Mouse (Mus musculus) myocyte (in vitro differentiated cells): ENCODE data around the gene 1700020D05Rik.

Experiments used
- E2F4 ChIP-seq: IDR thresholded peaks from one replicate; pipeline ENCODE4 v1.6.1; 2011; ENCODE audit warnings: mild to moderate bottlenecking, control low read depth, moderate library complexity; ENCODE audit not compliant: insufficient read depth
- MAX ChIP-seq: IDR thresholded peaks from one replicate; pipeline ENCODE4 v1.6.1; 2011; ENCODE audit warnings: low read depth, mild to moderate bottlenecking, control low read depth
- MYOD1 ChIP-seq, 3 experiments: IDR thresholded peaks; one replicate each; pipeline ENCODE4 v1.6.1; 2011; ENCODE audit warnings: control low read depth in 2 of 3, low read depth in 2 of 3, mild to moderate bottlenecking in 2 of 3, moderate library complexity in 1 of 3; ENCODE audit not compliant: insufficient read length in 2 of 3, control insufficient read depth in 1 of 3
- POLR2A ChIP-seq: IDR thresholded peaks from one replicate; pipeline ENCODE4 v1.6.1; 2011; ENCODE audit warnings: low read depth, mild to moderate bottlenecking, control low read depth, moderate library complexity; ENCODE audit not compliant: insufficient read length
- POLR2AphosphoS2 ChIP-seq: IDR thresholded peaks from one replicate; pipeline ENCODE4 v1.6.1; 2011; ENCODE audit warnings: low read depth, control low read depth; ENCODE audit not compliant: insufficient read length
- SRF ChIP-seq: IDR thresholded peaks from one replicate; pipeline ENCODE4 v1.6.1; 2011; ENCODE audit warnings: low read depth; ENCODE audit not compliant: control insufficient read depth, insufficient read length
- TCF12 ChIP-seq: IDR thresholded peaks from one replicate; pipeline ENCODE4 v1.6.1; 2011; ENCODE audit warnings: mild to moderate bottlenecking, control low read depth; ENCODE audit not compliant: poor library complexity, insufficient read depth, severe bottlenecking
- TCF3 ChIP-seq: IDR thresholded peaks from one replicate; pipeline ENCODE4 v1.6.1; 2011; ENCODE audit warnings: low read depth, control low read depth; ENCODE audit not compliant: insufficient read length
- USF1 ChIP-seq: IDR thresholded peaks from one replicate; pipeline ENCODE4 v1.6.1; 2011; ENCODE audit warnings: low read depth, mild to moderate bottlenecking, control low read depth, moderate library complexity

- TF ChIP-seq POLR2AphosphoS2 (no peak), USF1 (no peak), POLR2A (no peak), TCF12 (no peak), SRF (no peak), E2F4 (no peak), MAX (no peak), TCF3 (no peak), MYOD1 (IDR thresholded peaks at IDR 0.05; ENCODE audit: control insufficient read depth in 1 of 3, insufficient read length in 2 of 3, low read depth in 2 of 3) (no peak)
Measured at GRCm38 (mm10) chr19:5492641-5493040, 10.9 kb downstream of the 1700020D05Rik start.
